Mouse (Mus musculus) layer of hippocampus, adult 8-10 months (tissue): ENCODE data around the gene Chst8. TPM values are rescaled to one million over a fixed set of nuclear protein-coding genes. Genes with fewer than 3 reads are reported as not detected.

Experiments used
- DNase-seq, 2 experiments: peaks; one replicate each; pipeline ENCODE4 v3.0.0; 2022; ENCODE audit warnings: low spot score in 2 of 2
- total RNA-seq, 4 experiments: library from RNA; stranded (reverse); gene quantifications; 2 replicates each; pipeline ENCODE4 v1.2.4; 2022

Gene Chst8
- total RNA-seq, 4 experiments from 2014 or later, result 28.5 to 37.0 (median 32.7) TPM

DNA sequence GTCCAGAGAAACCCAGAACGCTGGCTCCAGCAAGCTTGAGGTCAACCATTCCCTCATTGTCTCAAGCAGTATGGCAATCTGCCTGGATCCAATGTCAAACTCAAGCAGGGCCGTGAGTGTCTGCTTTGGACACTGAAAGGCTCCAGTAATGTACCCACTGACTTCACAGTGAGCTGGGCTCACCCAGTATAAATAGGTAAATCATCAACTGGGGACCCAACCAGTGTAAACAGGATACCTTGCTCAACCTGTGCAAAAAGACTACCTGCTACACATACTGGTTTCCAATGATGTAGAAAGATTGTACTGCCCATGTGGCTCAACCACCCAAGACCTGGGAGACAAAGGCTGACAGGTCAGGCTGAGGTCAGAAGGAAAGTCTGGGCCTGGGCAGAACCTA is 7.5 kb downstream of the Chst8 start:
- DNase-seq, result no peak

DNA sequence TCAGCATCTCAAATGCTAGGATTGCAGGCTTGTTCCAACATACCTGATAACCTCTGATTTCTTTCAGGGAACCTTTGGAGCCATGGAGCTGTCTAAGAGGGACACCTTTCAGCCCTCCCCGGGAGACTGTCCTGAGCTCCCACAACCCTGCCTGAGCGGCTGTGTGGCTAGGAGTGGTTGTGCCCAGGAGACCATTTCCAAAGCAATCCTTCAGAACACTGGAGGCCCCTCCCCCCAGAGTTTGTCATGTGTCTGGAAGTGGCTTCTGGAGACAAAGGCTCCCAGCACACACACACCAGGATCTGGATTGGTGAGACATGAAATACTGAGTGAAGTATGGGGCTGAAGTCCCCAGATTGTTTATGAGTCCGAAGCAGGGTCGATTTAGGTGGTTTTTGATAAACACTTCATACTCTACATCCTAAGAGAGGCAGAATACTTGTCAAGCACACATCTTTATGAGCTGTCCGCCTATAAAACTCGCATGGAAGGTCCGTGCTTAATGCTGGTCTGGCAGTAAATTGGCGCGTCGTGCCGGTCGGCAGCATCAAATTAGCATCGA is 12.5 kb downstream of the Chst8 start:
- no peak for DNase-seq

DNA sequence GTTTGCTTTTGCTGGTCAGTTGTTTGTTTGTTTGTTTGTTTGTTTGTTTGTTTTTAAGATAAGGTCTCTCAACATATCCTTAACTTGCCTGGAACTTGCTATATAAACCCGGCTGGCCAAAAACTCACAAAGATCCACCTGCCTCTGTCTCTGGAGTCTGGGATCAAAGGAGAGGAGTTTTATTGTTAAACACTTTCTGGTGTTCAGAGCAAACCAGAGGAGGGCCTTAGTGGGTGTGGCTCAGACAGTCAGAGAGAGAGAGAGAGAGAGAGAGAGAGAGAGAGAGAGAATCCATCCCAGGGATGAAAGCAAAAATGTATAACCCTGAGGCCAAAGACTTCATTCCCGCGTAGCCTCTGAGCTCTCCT is 13.1 kb downstream of the Chst8 start:
- no peak for DNase-seq

DNA sequence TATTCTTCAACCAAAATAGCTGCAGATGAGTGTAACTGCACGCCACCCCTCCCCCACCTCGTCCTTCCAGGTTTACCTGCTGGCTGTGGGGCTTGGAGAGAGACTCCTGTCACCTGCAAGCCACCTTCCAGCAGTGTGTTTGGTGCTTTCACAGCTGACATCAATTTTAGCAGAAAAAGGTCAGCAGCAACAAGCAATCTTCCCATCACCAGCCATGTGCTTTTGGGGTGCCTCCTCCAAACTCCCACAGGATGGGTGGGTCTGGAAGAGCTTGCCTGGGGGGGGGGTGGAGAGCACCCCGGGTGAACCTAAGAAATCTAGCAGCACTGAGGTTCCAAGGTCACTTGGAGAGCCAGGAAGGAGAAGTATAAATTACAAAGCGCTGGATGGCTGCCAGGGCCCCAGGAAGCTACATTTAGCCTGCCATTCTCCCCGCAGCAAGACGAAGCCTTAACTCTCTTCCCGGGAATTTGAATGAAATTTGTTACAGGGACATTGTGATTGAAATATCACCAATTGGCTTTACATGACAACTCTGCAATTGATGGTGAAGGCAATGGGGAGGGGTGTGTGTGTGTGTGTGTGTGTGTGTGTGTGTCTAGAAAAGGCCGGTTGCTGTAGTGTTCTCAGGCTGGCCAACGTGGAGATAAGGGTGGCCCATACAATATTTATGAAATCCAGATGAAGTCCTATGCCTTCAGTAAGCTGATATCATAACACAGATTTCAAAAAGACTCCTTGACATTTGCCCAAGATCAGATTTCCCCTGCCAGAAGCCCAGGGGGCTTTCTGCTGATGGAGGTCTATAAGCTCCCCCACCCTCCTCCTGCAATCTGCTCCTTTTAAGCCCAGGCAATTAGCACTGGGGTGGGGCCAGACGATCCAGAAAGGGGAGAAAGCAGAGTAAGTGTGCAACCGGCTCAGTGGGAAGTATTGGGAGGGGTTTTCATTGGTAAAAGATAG is 13.8 kb downstream of the Chst8 start:
- DNase-seq, result no peak

DNA sequence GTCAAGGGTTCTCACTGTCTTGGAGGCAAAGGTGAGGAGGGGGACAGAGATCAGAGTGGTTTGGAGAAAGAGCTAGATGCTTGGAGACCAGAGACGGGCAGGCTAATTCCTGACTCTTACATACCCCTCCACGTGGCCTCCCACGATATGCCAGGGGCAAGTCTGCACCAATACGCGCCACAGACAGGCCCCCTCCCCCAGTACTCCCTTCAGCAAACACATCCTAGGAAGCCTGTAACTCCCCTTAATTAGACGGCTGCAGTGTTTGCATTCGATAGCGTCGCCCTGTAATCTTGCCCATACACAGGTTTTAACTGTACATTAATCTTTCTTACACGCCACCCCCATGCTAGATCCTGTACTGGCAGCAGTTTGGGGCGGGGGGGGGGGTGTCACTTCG is 14.5 kb downstream of the Chst8 start:
- no peak for DNase-seq

DNA sequence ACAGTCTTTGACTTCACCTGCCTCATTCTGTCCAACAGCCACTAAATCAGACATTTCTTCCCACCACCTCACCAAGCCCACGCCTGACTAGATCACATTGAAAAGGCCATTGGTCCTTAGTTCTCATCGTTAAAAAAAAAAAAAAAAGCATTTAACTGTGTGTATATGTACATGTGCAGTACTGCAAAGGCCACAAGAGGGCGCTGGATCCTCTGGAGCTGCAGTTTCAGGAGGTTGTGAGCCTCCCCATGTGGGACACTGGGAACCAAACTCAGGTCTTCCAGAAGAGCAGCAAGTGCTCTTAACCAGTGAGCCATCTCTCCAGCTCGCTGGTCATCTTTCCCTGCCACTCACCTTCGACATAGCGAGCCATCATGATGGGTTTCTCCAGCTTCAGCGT is 22.1 kb downstream of the Chst8 start:
- no peak for DNase-seq

DNA sequence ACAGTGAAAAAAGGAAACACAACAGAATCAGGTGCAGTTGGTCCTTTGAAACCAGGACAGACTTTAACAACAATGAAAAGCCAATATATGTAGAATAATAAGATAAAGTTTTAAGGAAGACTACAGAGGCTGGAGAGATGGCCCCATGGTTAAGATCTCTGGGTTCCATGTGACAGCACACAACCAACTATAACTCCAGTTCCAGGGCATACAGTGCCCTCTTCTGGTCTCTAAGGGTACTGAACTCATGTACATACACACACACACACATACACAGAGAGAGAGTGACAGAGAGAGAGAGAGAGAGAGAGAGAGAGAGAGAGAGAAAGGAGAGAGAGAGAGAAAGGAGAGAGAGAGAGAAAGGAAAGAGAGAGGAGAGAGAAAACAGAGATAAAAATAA is 25.3 kb downstream of the Chst8 start:
- no peak for DNase-seq

DNA sequence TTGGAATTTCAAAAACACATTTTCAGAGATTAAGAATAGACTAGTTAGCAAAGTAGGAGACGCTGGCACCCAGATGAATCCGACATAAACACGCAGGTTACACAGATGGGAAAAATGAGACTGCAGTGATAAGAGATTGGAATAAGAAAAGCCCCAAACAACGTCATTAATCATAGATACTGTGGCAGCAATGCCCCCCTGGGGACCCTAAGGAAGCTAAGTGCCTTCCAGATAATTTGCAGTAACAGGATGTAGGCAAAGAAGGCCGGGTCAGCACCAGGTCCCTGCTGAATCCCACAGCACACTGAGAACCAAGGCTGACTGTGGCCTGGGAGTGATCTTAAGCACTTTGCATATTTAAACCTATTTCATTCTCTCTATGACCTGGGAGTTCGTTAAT is 27.5 kb downstream of the Chst8 start:
- DNase-seq, result no peak

DNA sequence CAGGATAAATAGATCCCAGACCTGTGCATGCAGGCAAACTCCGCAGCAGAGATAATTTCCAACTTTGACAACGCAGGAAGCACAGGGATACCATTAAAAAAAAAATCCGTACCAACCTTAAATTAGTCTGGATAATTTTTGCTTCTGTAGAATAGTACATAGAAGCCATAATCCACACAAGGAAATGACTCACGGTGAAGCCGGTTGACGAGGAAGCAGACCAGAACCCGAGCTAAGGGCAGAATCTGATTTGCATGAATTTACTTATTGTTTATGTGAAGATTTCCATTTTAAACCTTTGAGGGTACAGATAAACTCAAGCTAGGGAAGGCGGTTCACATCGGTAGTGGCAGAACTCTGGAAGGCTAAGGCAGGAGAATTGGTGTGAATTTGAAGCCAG is 28.0 kb downstream of the Chst8 start:
- DNase-seq, result no peak

DNA sequence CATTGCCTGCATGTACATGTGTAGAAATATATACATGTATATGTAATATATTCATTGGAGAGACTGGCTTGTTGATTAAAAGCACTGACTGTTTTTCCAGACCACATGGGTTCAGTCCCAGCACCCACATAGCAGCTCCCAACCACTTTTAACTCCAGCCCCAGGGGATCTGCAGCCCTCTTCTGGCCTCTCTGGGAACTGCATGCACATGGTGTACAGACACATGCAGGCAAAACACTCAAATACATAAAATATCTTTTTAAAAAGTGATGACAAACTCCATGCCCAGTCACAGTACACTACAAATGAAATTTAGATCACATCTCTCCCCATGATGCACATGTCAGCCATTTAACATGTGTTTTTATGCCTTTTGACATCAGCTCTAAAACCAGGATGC is 30.5 kb downstream of the Chst8 start:
- DNase-seq, result no peak

DNA sequence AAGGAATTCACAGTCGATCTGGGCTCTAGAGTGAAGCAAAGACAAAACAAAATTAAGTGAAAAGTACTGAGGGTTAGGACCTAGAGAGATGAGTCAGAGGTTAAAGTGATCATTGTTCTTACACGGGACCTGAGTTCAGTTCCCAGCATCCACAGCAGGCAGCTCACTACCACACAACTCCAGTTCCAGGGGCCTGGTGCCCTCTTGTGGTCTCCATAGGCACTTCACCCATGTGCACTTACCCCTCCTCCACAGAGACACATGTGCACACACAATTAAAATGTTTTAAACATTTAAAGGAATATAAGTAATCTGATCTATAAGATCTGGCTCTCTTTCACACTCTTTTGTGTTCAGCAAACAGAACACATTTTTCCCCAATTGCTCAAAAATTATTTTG is 31.3 kb downstream of the Chst8 start:
- DNase-seq, result no peak

DNA sequence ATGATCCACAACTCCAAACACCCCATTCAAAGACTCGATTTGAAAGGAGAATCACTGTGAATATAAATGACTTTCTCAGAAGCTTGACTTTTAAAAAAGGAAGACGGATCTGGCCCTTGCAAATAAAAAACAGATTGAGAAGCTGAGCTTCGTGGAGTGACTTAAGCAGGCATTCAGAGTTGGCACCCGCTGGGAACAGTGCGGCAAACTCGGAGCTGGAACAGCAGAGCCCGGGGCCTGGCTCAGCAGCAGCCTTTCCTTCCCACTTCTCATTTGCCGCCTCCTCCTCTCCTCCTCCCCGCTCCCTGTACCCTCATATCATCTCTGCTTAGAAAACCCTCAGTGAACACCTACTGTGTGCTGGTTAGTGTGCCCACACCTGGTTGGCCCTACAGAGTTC is 34.1 kb downstream of the Chst8 start:
- DNase-seq, result peak; percentile 67 to 78

DNA sequence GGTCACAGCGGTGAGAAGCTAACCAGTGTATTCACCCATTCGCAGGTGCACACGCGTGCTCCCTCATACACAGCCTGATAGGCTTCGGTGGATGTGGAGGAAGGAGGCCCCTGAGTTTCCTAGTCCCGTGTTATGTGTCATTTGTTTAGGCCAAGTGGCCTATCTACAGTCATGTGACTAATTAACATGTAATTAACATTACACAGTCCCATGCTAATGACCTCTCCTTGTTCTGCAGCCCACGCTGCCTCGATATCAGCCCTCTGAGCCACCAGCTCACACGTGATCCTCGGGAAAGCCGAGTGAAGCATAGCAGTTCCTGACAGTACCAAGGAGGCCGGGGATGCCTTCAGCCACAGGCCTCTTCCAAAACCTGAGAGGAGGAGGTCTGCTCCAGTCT is 36.9 kb downstream of the Chst8 start:
- no peak for DNase-seq

DNA sequence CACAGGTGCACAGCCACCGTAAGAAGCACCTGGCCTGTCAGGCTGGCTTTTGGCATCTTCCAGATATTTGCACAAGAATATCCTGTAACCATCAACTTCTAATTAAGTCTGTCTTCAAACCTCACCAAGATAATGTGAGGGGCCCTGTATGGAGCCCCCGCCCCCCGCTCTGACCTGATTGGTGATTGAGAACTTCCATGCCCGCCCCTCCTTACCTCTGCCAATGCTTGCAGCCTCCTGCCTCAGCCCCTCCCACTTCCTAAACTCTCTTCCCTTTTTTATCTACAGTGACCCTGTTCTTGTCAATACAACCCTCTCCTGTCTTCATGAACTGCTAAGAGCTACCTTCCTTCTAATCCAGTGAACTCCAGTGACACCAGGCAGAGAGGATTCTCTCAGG is 37.6 kb downstream of the Chst8 start:
- DNase-seq, result no peak

DNA sequence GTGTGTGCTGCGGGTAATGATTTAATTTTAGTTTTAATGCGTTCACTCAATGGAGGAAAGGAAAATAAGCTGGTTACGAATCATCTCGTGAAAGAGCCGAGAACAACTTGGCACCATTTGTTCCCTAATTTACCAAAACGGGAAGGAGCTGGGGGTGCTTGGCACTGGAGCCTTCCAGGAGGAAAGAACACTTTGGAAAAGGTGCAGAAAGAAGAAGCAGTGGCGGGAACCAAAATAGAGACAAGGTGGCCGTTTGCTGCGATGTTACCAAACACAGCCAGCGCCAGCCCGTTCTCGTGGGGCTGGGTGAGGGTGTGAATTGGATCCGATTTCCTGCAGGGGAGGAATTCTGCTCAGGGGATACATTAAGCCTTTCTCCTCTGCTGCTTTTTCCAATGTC is 38.5 kb downstream of the Chst8 start:
- DNase-seq, result peak; percentile 52 to 54

DNA sequence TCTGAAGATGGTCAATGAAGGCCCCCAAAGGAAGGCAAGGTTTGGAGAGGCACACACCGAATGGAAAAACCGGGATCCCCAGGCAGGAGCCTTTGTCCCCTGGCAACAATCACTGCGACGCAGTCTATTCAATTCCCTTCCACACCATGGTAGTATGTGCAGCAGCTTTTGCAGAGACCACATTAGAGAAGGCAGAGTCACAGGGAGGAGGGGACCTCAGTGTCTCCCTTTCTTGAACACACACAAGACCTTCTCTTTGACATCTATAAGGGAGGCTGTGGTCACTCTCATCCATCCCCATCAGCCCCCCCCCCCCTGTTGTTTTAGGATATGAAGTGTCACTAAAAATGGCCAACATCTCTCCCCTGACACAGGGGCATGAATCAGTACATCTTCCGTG is 39.2 kb downstream of the Chst8 start:
- no peak for DNase-seq

DNA sequence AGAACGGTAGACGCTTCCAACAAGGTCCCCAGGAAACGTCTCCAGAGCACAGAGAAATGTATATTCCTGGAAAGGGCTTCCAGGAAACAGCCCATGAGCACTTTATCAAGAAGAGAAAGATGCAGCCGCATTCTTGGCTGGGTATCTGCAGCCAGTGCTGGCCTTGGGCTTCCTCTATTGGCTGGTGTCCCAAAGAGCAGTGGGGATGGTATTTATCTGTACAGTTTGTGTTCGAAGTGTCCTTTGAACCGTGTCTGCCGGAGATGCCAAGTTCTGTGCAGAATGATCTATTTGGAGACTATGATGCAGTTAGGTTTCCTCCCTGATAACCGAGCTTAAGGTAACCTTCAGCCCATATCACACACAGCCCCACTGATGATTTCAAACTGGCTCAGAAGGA is 43.0 kb downstream of the Chst8 start:
- DNase-seq, result no peak

DNA sequence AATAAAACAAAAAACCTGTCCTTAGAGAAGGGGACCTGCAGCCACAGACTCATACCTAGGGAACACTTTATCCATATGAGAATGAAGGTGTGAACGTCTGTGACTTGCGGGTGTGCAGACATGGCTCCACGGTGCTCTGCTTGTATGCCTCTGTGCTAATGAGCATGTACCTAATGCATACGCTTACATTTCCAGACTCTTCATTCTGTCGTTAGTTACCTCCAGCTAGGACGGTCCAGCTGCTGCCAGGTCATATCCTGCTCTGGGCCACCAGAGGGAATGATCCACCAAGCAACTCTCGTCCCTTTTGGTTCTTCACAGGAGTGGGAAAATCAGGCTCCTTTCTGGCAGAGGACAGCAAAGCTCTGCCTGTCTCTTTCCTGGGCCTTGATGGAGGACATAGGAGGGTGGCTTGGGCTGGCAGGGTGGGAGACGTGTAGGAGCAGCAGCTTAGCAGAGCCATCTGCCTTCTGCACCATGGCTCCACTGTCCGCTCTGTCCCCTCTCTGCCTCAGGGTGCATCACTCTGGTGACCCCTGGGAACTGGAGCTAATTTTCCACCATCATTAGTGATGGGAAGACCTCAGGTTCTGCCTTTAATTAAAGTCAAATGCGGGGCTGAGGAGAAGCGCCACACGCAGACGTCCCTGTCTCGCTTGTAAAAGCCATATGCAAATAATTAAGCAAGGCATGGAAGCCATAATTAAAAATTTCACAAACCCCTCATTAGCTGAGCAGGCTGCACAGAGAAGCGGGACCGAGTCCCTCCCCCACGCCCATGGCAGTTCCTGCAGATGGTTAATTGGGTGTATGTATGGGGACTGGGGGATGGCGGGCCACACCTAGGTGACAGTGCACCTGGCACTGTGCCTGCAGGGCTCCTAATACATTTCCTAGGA is 48.0 kb downstream of the Chst8 start:
- DNase-seq, result no peak

DNA sequence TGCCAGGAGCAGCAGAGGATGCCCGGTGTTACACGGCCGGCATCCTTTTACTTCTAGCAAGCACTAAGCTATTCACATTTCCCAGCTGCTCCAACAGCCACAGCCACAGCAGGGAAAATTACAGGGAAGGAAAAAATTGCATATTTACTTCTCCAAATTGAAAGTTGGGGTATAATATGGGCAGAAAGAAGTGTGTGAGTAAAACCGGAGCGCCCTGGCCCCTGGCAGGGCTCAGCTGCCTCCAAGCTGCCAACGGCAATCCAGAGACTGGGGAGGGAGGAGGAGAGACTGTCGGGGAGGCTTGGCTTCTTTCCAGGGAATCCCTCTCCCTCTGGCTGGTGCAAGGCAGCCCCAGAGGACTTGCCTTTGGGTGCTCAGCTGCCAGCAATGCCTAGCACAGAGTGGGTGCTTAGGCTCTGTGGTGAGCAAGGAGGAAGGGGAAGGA is 53.1 kb downstream of the Chst8 start:
- DNase-seq, result peak; percentile 56 to 60

DNA sequence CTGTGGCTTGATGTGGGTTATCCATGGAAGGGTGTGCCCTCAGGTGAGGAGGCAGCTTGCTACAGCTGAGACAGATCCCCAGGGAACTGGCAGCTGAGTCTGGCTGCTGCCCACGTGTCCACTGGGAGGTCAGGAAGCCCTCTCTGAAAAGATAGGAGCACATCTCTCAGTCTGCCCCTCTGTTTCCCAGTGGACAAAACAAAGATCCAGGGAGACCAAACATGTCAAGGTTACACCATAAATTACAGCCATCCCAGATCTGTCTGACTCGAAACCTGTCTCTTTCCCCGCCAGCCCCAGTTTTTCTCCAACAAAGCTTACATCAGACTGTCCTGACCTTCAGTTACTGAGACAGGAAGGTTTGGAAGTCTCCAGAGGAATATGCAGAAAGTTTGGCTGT is 53.8 kb downstream of the Chst8 start:
- no peak for DNase-seq

DNA sequence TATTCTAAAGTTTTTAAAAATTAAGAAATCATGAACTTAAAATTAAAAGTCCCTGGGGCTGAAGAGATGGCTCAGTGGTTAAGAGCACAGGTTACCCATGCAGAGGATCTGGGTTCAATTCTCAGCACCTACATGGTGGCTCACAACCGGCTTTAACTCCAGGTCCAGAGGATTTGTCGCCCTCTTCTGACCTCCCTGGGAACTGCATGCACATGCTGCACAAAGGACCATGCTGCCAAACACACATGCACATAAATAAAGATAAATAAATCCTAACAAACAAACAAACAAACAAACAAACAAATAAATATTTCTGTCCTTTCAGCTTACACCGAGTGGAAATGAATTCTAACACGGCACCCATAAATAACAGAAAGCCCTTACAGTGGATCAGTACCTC is 55.0 kb downstream of the Chst8 start:
- no peak for DNase-seq
